Mouse (Mus musculus) T-helper 2 cell (primary cell): ENCODE measurements around the gene Aars.
"Not testable (repeated sequence)": the region's sequence is repeated elsewhere in the genome, so short reads cannot be mapped to it uniquely, and the experiment has no call there.

Experiments
- in situ Hi-C: fragments of 300-600 bp; cut with MboI, MseI; formaldehyde crosslinking; loops from one replicate; pipeline ENCODE4 v1.15.1; 2025; ENCODE audit warnings: high pct_unique_total_duplicates

The Aars gene

GRCm38 (mm10) chr8:111049106-111049505 is 16.2 kb downstream of the Aars start:
- in situ Hi-C loops, result loop anchor here (25.0 kb wide), 1 partner anchor 538 kb away; no protein-coding TSS in a partner anchor

- in situ Hi-C loops, result loop anchor here (5.0 kb wide), 2 partner anchors 233 to 237 kb away; no protein-coding TSS in a partner anchor
Measured at GRCm38 (mm10) chr8:111053827-111054518, 21.0 kb downstream of the Aars start.

- in situ Hi-C loops, result loop anchor here (5.0 kb wide), 1 partner anchor 37 kb away; the partner anchor contains the start of genes Clec18a and Pdpr
Measured at GRCm38 (mm10) chr8:111055031-111055634, 22.2 kb downstream of the Aars start.

GRCm38 (mm10) chr8:111055661-111056060 is 22.7 kb downstream of the Aars start:
- in situ Hi-C loops, result loop anchor here (5.0 kb wide), 1 partner anchor 37 kb away; the partner anchor contains the start of genes Clec18a and Pdpr

- in situ Hi-C loops, result loop anchor here (5.0 kb wide), 1 partner anchor 36 kb away; the partner anchor contains the start of genes Clec18a and Pdpr
Measured at GRCm38 (mm10) chr8:111056158-111056663, 23.3 kb downstream of the Aars start, which contains the start of gene Exosc6. Exosc6 (plus strand) TSS chr8:111056339.

GRCm38 (mm10) chr8:111056691-111057293 is 23.8 kb downstream of the Aars start:
- in situ Hi-C loops, result loop anchor here (5.0 kb wide), 1 partner anchor 36 kb away; the partner anchor contains the start of genes Clec18a and Pdpr

- in situ Hi-C loops, result loop anchor here (5.0 kb wide), 1 partner anchor 33 kb away; the partner anchor contains the start of genes Clec18a and Pdpr
Measured at GRCm38 (mm10) chr8:111058946-111059572, 26.1 kb downstream of the Aars start.

- in situ Hi-C loops, result no loop called here
Measured at GRCm38 (mm10) chr8:111061688-111062071, 28.7 kb downstream of the Aars start.

GRCm38 (mm10) chr8:111062072-111062757 is 29.3 kb downstream of the Aars start:
- in situ Hi-C loops, result no loop called here

- in situ Hi-C loops, result no loop called here
Measured at GRCm38 (mm10) chr8:111062893-111063292, 29.9 kb downstream of the Aars start.

- in situ Hi-C loops, result no loop called here
Measured at GRCm38 (mm10) chr8:111066308-111066707, 33.4 kb downstream of the Aars start.

GRCm38 (mm10) chr8:111067439-111067838 is 34.5 kb downstream of the Aars start:
- in situ Hi-C loops, result no loop called here

- in situ Hi-C loops, result not testable (repeated sequence)
Measured at GRCm38 (mm10) chr8:111068660-111069059, 35.7 kb downstream of the Aars start.

GRCm38 (mm10) chr8:111075926-111076325 is 43.0 kb downstream of the Aars start:
- in situ Hi-C loops, result loop anchor here (25.0 kb wide), 1 partner anchor 439 kb away; no protein-coding TSS in a partner anchor

- in situ Hi-C loops, result loop anchor here (25.0 kb wide), 1 partner anchor 442 kb away; no protein-coding TSS in a partner anchor
Measured at GRCm38 (mm10) chr8:111079461-111079860, 46.5 kb downstream of the Aars start.

- in situ Hi-C loops, result loop anchor here (25.0 kb wide), 1 partner anchor 443 kb away; no protein-coding TSS in a partner anchor
Measured at GRCm38 (mm10) chr8:111079861-111080271, 46.9 kb downstream of the Aars start.

GRCm38 (mm10) chr8:111081580-111082258 is 48.8 kb downstream of the Aars start:
- in situ Hi-C loops, result loop anchor here (25.0 kb wide), 1 partner anchor 444 kb away; no protein-coding TSS in a partner anchor

- in situ Hi-C loops, result loop anchor here (25.0 kb wide), 1 partner anchor 447 kb away; no protein-coding TSS in a partner anchor
Measured at GRCm38 (mm10) chr8:111083936-111084335, 51.0 kb downstream of the Aars start.

- in situ Hi-C loops, result loop anchor here (5.0 to 25.0 kb wide), 3 partner anchors 33 to 453 kb away; partner anchors contain the start of gene Exosc6
Measured at GRCm38 (mm10) chr8:111090126-111090525, 57.2 kb downstream of the Aars start.

GRCm38 (mm10) chr8:111091706-111092105 is 58.8 kb downstream of the Aars start:
- in situ Hi-C loops, result loop anchor here (5.0 to 25.0 kb wide), 3 partner anchors 34 to 454 kb away; partner anchors contain the start of gene Exosc6
